12 mouse cellular contexts compared by ENCODE assay signal in genomic region chr9:49623934-49624505, GRCm38 (mm10).
DNase-seq lines count a peak whose midpoint lies in the region; ATAC-seq and TF ChIP-seq lines count a peak whose summit lies in the region.
"Had no signal": no experiment of that assay in that cellular context is flagged by ENCODE, and none has a peak within 500 bp of the region (broad histone marks: within the 10 kb centered on the region; RNA-seq: fewer than 3 reads in every experiment).

No protein-coding gene starts in this region.

- peak; percentile 51 for DNase-seq in lung, postnatal 0 days (ENCODE audit: low spot score)
- no peak for DNase-seq in lung, adult 18-20 months
- DNase-seq in midbrain, embryonic 10.5 days (ENCODE audit: low spot score), result no peak
- peak; percentile 25 for DNase-seq in retina, postnatal 7 days (ENCODE audit: low read depth, low spot score)
- DNase-seq in adrenal gland, adult 8-10 months, result no peak
- DNase-seq in right cerebral cortex, postnatal 14 days, result no peak
- DNase-seq: heart, postnatal 4 days; kidney, postnatal 14 days; lung, postnatal 10 days had no signal

- no peaks in the 10 kb centered on the region for H3K36me3 ChIP-seq in lung, postnatal 0 days (ENCODE audit: insufficient read depth, low read length)
- no peaks in the 10 kb centered on the region for H3K36me3 ChIP-seq in forebrain, embryonic 16.5 days (ENCODE audit: control insufficient read depth, insufficient read depth)
- H3K36me3 ChIP-seq in midbrain, embryonic 10.5 days, result no peaks in the 10 kb centered on the region

- no peaks in the 10 kb centered on the region for H3K27me3 ChIP-seq in lung, postnatal 0 days (replicated peaks; ENCODE audit: insufficient read depth, low read length)
- H3K27me3 ChIP-seq in forebrain, embryonic 16.5 days (replicated peaks; ENCODE audit: control insufficient read depth, insufficient read depth, low read length), result no peaks in the 10 kb centered on the region
- H3K27me3 ChIP-seq in midbrain, embryonic 10.5 days (ENCODE audit: low read depth, poor library complexity, severe bottlenecking), result no peaks in the 10 kb centered on the region
- H3K27me3 ChIP-seq: CH12.LX had no signal

- H3K9me3 ChIP-seq in lung, postnatal 0 days (ENCODE audit: low read length), result no peaks in the 10 kb centered on the region
- no peaks in the 10 kb centered on the region for H3K9me3 ChIP-seq in forebrain, embryonic 16.5 days (ENCODE audit: control insufficient read depth, low read length)
- H3K9me3 ChIP-seq in midbrain, embryonic 10.5 days (replicated peaks), result no peaks in the 10 kb centered on the region

- no peak overlapping the region for H3K9ac ChIP-seq in lung, postnatal 0 days (replicated peaks; ENCODE audit: low read depth)
- H3K9ac ChIP-seq in forebrain, embryonic 16.5 days (replicated peaks; ENCODE audit: low read depth, low read length), result no peak overlapping the region

- H3K27ac ChIP-seq in lung, postnatal 0 days (ENCODE audit: low read length), result no peak overlapping the region
- H3K27ac ChIP-seq in forebrain, embryonic 16.5 days (ENCODE audit: low read length), result peak overlapping the region; percentile 52
- H3K27ac ChIP-seq in midbrain, embryonic 10.5 days (replicated peaks), result peak overlapping the region; percentile 65; the same call in 1 of the 2 replicates

- no peak overlapping the region for H3K4me2 ChIP-seq in lung, postnatal 0 days (replicated peaks; ENCODE audit: low read depth, low read length)
- H3K4me2 ChIP-seq in forebrain, embryonic 16.5 days (ENCODE audit: low read length), result 0 out of 2 replicates have a peak overlapping the region, but pooled peaks have one; percentile 8

- TF ChIP-seq CTCF in lung, postnatal 0 days (IDR thresholded peaks at IDR 0.05), result no peak

- TF ChIP-seq EP300 in lung, postnatal 0 days (IDR thresholded peaks at IDR 0.05), result no peak

- WGBS in lung, postnatal 0 days, result 50% methylated on average over 3 of the region's 3 CpGs
- WGBS in forebrain, embryonic 16.5 days, result 10% methylated on average over 3 of the region's 3 CpGs
- WGBS in midbrain, embryonic 10.5 days, result 51% methylated on average over 3 of the region's 3 CpGs

- no peak overlapping the region for H3K4me3 ChIP-seq in lung, postnatal 0 days (ENCODE audit: low read depth, low read length)
- H3K4me3 ChIP-seq in forebrain, embryonic 16.5 days (replicated peaks; ENCODE audit: low read length), result no peak overlapping the region
- H3K4me3 ChIP-seq in midbrain, embryonic 10.5 days, result no peak overlapping the region

- ATAC-seq in lung, postnatal 0 days, result no peak; the same call in 1 of the 2 replicates
- ATAC-seq in forebrain, embryonic 16.5 days, result peak; percentile 46
- ATAC-seq in megakaryocyte progenitor cell, adult 5-6 weeks (replicated peaks; ENCODE audit: poor library complexity), result no peak

- H3K4me1 ChIP-seq in lung, postnatal 0 days (ENCODE audit: insufficient read depth, low read depth, low read length), result no peaks in the 10 kb centered on the region
- H3K4me1 ChIP-seq in forebrain, embryonic 16.5 days (replicated peaks; ENCODE audit: control insufficient read depth, insufficient read depth, low read length), result peaks cover 53% of the 10 kb centered on the region
- peaks cover 24% of the 10 kb centered on the region for H3K4me1 ChIP-seq in midbrain, embryonic 10.5 days

Comparison
In these comparisons a context has a peak if more than half of its experiments do, and no peak if none do; other contexts are left out.
1. DNase-seq: peak in lung, postnatal 0 days (single experiment) and retina, postnatal 7 days (single experiment); none in lung, adult 18-20 months (0 of 2), midbrain, embryonic 10.5 days (single experiment), adrenal gland, adult 8-10 months (single experiment) and right cerebral cortex, postnatal 14 days (single experiment).